Mouse (Mus musculus): ENCODE measurements around the gene Cenpe. TPM values are rescaled to one million over a fixed set of nuclear protein-coding genes. Genes with fewer than 3 reads are reported as not detected.
"Not testable (repeated sequence)": the region's sequence is repeated elsewhere in the genome, so short reads cannot be mapped to it uniquely, and the experiment has no call there.

Cenpe gene
- 1 to 10 TPM; 1.5 to 2.4 TPM for total RNA-seq (2021)

DNA sequence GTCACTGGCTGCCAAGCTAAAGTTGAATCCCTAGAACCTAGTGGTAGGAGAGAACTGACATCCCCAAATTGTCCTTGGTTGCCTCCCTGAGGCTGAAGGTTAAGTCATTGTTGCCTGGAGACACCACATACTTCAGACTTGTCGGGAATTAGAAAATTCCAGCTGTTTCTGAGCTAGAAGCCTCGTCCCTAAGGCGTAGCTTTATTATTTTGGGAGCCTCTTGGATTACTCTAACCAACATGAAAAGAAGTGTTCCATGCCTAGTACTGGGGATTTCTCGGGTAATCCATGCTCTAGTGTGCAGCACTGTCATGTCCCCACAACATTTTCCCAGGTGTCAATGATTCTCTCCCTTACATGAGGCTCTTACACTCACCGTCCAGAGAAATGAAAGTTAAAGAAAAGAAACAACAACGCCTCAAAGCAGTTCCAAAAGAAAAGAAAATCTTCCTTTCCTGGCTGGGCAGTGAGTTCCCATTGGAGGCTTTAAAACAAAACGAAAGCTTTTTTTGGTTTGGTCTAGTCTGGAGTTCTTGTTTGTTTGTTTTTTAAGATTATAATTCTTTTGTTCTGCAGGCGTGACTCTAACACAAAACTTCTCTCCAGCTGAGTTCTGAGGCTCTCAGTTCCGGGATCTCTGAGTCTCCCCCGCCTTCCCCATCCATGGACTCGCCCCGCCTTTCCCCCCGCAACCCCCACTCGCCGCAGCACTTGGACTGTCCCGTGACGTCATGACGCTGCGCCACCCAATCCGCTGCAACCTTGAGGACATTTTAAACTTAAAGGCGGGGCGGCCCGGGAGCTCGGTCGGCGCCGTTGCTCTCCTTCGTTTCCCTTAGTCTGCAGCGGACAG lies at the start of gene Cenpe:
Cenpe (plus strand) TSS at position 733 of the 853 bp plus-strand sequence.
- DNase-seq (ENCODE audit: extremely low spot score in 1 of 2, low spot score in 1 of 2): peak; percentile 80 to 89

DNA sequence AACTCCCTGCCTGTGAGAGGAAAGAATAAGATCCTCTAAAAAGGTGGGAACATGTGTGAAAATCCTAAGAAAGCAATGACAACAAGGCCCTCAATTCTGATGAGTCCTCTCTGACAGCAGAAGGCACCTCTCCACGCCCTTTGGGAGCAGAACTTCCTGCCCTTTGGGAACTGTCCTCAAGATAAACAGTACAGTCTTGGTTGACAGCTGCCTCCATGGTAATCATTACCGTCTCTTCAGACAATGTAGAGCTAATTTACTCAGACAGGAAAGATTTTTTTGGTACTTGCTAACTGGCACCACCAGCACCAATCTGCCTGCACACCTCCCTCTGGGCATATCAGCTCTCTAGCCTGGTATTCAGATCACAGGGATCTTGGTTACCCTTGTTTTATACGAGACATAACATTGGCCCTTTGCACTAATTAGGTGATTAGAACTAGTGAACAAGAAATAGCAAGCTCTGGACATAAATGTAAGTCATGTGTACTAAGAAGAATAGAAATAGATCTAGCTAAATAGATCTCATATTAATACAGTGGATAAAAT lies 40.4 kb upstream of the Cenpe start:
- no peak for DNase-seq (ENCODE audit: extremely low spot score in 1 of 2, low spot score in 1 of 2)

GRCm38 (mm10) chr3:135191861-135192260 lies 20.5 kb upstream of the Cenpe start:
- DNase-seq (ENCODE audit: extremely low spot score in 1 of 2, low spot score in 1 of 2): no peak

GRCm38 (mm10) chr3:135198051-135198450 lies 14.3 kb upstream of the Cenpe start:
- DNase-seq (ENCODE audit: extremely low spot score in 1 of 2, low spot score in 1 of 2): not testable (repeated sequence)

GRCm38 (mm10) chr3:135200409-135201303 lies 11.7 kb upstream of the Cenpe start:
- DNase-seq (ENCODE audit: extremely low spot score in 1 of 2, low spot score in 1 of 2): no peak

DNA sequence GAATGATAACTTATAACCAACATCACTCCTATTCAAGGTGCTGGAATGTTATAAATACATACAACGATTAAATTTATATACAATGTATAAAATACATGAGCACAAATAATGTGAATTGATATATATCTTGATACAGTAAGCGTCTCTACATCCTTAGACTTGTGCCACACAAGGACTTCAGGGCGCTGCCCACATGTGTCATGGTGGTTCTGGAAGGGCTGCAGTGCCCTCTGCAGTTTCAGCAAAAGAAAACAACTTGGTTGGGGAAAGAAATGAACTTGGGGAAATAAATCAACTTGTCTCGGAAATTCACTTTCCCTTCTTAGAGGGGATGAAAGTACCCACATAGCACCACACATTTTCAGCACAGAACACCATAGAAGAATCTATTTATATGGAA lies 5.7 kb upstream of the Cenpe start:
- DNase-seq (ENCODE audit: extremely low spot score in 1 of 2, low spot score in 1 of 2): peak in 1 of 2 experiments; percentile 43

- DNase-seq (ENCODE audit: extremely low spot score in 1 of 2, low spot score in 1 of 2): no peak
Observed at GRCm38 (mm10) chr3:135212658-135213350, 467 bp downstream of the Cenpe start.

DNA sequence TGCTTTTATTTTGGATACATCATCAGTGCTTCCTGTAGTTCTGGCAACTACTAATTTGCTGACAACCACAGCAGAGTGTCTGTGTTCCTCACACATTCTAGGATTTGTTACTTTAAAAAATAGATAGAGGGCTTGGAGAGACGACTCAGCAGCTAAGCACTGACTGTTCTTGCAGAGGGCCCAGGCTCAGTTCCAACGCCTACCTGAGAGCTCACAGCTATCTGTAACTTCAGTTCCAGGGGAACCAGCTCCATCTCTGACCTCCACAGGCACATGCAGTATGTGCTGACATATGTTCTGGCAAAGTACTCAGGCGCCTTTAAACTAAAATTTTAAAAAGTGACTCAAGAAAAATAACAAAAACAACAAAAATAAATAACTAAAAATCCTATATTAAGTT lies 19.7 kb downstream of the Cenpe start:
- no peak for DNase-seq (ENCODE audit: extremely low spot score in 1 of 2, low spot score in 1 of 2)

GRCm38 (mm10) chr3:135232462-135232861 lies 20.1 kb downstream of the Cenpe start:
- DNase-seq (ENCODE audit: extremely low spot score in 1 of 2, low spot score in 1 of 2): no peak

DNA sequence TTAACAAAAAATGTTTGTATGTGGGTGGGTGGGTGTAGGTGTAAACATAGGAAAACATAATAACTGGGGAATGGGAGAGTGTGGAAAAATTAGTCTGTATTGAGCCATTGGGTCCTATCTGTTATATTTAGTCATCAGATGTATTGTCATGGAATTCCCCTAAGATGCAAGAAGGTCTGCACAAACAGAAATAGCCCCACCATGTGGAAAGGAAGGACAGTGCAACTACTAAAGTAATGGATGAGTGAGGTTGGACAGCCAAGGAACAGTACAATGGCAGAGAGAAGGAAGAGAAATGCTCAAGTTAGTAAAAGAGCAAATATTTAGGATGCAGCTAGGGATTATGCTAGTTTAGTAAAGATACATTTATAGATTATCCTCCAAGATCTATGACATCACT lies 33.4 kb downstream of the Cenpe start:
- DNase-seq (ENCODE audit: extremely low spot score in 1 of 2, low spot score in 1 of 2): no peak

- DNase-seq (ENCODE audit: extremely low spot score in 1 of 2, low spot score in 1 of 2): no peak
Observed at GRCm38 (mm10) chr3:135246828-135247227, 34.5 kb downstream of the Cenpe start.

DNA sequence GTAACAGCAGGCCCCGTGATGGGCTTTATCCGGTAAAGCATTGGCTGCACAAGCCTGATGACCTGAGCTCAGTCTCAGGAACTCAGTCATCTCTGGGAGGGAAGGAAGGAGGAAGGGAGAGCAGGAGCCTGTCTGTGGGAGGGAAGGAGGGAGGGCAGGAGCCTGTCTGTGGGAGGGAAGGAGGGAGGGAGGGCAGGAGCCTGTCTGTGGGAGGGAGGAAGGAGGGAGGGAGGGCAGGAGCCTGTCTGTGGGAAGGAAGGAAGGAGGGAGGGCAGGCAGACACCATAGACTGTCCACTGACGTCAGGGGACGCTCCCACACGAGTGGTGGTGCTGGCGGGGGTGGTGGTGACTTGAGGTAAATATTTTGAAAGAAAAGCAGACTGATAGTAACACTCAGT lies 36.8 kb downstream of the Cenpe start:
- DNase-seq (ENCODE audit: extremely low spot score in 1 of 2, low spot score in 1 of 2): no peak

GRCm38 (mm10) chr3:135251825-135252224 lies 39.5 kb downstream of the Cenpe start:
- no peak for DNase-seq (ENCODE audit: extremely low spot score in 1 of 2, low spot score in 1 of 2)

DNA sequence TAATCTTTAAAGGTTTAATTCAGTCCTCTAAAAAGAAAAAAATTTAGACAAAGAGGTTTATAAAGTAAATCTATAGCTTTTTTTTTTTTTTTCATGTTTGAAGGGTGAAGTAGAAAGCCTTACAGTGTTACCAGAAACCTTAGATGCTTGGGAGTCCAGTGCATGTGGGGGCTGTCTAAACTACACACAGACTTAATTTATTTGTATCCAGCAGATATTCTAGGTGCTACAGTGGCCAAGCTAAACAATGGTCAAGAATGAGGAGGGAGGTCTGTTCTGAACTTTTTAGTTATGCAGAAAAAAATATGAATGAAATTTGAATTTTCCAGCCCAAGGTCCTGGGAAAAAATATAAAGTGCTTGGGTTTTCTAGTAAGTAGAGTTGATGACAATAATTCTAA lies 42.4 kb downstream of the Cenpe start:
- no peak for DNase-seq (ENCODE audit: extremely low spot score in 1 of 2, low spot score in 1 of 2)

GRCm38 (mm10) chr3:135258919-135259318 lies 46.6 kb downstream of the Cenpe start:
- DNase-seq (ENCODE audit: extremely low spot score in 1 of 2, low spot score in 1 of 2): no peak

DNA sequence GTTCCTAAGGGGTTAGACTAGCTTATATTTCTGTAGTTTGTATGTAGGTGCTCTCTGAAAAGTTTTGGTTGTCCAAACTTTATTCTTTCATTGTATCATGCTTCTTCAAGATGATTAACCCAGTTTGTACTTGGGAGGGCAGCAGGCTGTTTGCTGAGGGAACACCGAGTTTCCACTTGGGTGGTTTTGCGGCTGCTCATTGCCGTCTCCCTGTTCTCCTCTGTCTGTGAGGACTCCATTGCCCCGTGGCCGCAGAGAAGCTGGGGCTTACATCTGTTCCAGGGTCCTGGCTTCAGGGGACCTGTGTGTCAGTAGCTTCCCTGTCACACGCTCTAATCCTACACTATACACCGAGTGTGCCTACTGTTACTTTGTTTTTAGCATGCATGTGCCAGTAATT lies 47.9 kb downstream of the Cenpe start:
- DNase-seq (ENCODE audit: extremely low spot score in 1 of 2, low spot score in 1 of 2): no peak

DNA sequence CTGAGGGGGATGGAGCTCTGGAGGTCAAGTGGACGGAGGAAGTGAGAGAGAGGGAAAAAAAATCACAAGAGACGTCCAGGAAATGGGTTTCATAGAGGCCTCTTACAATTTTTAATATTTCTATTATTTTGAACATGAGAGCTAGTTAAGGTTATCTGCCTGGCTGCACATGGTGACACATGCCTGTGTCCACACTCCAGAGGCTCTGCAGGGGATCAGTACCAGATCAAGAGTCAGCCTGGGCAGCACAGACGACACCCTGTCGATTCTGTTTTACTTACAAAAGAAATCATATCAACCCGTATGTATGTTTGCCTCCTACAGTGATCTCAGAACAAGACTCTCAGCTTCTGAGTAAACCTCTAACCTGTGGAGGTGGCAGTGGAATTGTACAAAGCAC lies 56.3 kb downstream of the Cenpe start:
- no peak for DNase-seq (ENCODE audit: extremely low spot score in 1 of 2, low spot score in 1 of 2)

DNA sequence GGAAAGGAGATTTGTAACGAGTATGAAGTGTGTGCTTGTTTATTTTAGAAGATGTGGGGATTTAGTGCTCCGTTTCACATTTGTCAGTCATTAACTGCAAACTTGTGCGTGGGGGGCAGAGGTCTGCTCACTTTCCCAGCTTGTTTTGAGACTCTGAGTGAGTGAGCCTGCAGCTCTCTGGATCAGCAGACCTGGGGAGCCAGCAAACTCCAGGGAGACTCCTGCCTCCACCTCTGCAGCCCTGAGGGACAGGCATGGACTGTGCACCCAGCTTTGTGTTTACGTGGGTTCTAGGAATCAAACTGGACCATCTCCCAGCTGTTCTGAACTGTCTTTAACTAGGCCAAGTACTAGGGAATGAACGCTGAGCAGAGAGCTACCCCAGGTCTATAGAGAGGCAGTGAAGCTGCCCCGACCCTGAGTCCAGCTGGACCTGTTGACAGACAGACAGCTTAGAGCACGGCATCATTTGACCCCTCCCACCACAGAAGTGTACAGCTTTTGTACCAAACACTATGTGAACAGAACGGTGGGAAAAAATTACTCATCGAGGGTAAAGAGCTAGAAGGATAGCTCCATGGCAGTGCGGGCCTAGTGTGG lies 57.2 kb downstream of the Cenpe start:
- no peak for DNase-seq (ENCODE audit: extremely low spot score in 1 of 2, low spot score in 1 of 2)

DNA sequence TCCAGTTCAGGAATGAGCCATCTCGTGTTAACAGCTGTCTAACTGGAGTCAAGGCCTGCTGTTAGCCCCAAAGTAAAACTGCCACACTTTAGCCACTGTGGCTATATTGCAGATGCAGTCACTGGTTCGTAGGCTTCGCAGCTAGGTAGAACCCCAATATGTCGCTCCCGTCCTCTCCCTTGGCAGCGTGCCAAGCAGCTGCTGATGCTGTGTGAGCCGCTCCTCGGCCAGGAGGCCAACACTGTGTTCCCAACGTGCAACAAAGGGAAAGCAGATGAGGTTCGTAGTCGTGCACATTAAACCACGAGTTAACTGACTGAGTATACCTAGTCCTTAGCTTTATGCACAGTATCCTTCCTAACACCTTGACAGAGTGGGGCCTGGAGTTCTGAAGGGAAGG lies 60.3 kb downstream of the Cenpe start:
- no peak for DNase-seq (ENCODE audit: extremely low spot score in 1 of 2, low spot score in 1 of 2)

DNA sequence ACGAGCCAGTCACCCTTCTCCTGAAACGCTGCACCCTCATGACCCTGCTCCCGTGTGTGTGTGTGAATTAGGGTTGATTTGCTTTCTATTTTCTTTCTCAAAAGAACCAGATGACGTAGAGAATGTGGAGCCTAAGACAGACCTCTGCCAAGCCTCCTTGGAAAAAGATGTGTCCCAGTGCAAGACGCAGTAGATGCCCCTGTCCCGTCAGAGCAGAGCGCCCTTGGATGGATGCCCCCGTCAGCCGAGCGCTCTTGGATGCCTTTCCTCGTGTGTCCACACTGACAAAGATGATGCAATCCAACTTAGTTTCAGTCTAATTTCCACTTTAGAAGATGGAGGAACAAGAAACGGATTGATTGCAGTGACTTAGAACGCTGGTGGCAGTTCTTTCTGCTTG lies 60.7 kb downstream of the Cenpe start:
- no peak for DNase-seq (ENCODE audit: extremely low spot score in 1 of 2, low spot score in 1 of 2)
